Mouse (Mus musculus) heart, postnatal 14 days (tissue): ENCODE measurements at regions not wholly inside any gene's neighbourhood (a gene's known extent, or its start where the extent isn't known, plus 50 kb on each side); places are given as distances from the start of the nearest gene placed in this dataset.
"Not testable (repeated sequence)": the region's sequence is repeated elsewhere in the genome, so short reads cannot be mapped to it uniquely, and the experiment has no call there.

ENCODE experiments used
- DNase-seq, 2 experiments: peaks; one replicate each; pipeline ENCODE4 v3.0.0; 2021 to 2022
- intact Hi-C: fragments of 180-260 bp; cut with DNase I; formaldehyde crosslinking; loops from one replicate; pipeline ENCODE4 v1.15.1; 2025

DNA sequence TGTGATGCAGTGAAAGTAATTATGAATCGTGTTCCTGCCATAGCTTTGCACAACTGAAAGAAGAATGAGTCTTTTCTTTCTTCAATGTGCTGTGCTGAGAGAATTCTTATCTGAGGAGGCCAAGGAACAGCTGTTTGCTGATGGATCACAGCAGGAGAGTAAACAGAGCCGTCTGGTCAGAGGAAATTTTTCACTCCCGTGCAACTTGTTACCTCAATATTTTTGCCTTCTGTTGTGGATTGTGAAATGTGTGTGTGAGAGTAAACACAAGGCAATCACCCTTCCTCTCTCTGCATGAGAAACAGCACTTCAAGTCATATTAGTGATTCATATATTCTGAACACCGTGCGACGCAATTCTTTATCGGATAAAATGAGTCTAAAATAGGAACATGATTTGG lies 171.9 kb downstream of the Epm2a start:
- intact Hi-C loops, result no loop called here
- DNase-seq, result peak; percentile 7 to 16

DNA sequence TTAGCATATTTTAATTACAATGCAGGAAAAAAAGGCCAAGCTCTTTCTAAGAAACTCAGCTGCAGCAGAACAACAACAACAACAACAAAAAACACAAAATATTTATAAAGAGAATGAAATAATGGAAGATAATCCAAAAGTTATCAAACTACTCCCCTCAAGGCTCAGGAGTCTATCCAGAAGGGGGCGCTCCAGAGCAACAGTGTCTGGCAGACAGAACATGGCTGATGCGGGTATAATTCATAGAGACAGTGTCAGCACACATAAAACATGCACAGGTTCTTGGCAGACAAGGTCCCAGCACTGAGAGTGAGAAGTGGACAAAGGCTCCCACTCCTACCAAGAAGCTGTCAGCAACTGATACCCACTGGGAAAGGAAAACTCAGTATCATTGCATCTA lies 173.9 kb downstream of the Epm2a start:
- intact Hi-C loops, result no loop called here
- DNase-seq, result no peak

- intact Hi-C loops, result no loop called here
- no peak for DNase-seq
These were observed 188.1 kb downstream of the Epm2a start for GRCm38 (mm10) chr10:11531343-11531742.

DNA sequence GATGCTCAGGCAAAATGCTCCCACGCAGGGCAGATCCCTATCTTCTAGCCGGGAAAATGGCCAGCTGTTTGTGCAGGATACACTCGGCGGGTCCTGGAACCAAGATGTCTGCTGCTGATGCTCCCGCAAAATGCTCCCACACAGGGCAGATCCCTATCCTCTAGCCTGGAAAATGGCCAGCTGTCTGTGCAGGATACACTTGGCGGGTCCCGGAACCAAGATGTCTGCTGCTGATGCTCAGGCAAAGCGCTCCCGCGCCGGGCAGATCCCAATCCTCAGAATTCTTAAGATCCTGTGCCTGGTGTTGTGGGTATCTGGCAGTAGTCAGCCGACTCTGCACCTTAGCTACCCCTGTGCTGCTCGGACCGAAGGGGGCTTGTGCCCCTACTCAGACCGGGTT lies 212.2 kb downstream of the Epm2a start:
- DNase-seq, intact Hi-C loops: not testable (repeated sequence)

DNA sequence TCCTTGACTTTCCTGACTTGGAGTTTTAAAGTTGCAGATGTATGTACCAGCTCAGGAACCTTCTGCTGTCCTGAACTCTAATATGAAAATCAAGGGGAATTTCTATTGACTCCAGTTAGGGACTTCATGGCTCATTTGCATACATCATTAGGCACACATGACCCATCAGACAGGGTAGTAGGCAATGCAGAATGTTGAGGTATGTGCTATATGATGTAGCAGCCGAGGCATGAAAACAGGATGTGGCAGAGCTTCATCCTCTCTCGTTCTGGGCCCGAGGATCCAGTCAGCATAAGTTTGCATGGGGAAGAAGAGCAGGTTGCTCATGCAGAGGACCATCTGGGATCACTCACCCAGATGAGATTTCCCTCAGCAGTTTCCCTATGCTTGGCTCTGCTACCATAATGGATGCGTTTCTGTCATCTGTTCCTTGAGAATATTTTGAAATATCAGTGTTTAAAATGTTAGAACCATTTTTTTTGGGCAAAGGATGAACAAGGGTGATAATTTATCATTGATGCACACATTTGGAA lies 227.4 kb downstream of the Epm2a start:
- intact Hi-C loops, result no loop called here
- no peak for DNase-seq

DNA sequence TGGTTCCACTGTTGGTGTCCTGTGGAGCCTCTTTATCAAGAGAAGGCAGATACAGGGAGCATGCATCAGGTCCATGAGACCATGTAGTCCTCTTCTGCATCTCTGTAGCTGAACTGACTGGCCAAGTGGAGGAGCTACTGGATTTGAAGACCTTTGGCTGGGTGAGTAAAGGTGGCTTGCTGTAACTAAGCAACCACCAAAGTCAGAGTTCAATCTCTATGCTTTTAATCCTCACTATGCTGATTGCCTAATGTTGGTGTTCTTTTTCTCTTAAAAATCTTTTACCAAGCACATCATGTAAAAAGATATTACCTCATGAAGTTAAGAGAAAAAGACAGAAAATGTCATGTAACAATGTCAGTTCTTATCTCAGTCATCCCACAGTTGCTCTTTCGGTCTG lies 265.2 kb downstream of the Epm2a start:
- no peak for DNase-seq
- intact Hi-C loops, result no loop called here

DNA sequence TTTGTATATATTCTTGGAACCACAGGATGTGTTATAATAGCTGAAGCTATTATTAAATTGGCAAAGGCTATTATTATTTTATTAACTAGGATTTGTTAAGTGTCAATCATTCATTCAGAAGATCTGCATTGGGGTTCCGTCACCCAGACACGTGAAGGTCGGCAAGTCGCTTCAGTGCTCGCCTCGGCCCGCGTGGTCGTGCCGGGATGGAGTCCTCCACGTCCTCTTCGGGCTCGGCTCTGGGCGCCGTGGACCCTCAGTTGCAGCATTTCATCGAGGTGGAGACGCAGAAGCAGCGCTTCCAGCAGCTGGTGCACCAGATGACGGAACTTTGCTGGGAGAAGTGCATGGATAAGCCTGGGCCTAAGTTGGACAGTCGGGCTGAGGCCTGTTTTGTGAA lies 265.9 kb downstream of the Epm2a start:
- intact Hi-C loops, DNase-seq: not testable (repeated sequence)

DNA sequence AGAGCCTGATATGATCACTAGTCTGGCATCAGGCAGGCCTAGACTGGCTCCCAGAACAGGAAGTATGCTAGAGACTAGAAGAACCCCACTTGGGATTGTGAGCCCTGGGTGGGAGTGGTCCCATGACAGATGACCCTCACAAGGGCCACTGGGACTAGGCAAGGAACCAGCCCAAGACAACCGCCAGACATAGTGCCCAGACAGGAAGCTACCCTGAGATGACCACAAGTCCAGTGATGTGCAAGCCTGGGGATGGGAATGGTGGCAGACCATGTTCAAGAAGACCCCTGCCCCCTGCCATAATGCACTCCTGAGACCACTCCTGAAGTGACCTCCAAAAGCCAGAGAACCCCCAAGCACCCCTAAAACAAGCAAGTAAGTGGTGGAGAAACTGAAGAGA lies 304.9 kb downstream of the Epm2a start:
- intact Hi-C loops, result no loop called here
- no peak for DNase-seq

DNA sequence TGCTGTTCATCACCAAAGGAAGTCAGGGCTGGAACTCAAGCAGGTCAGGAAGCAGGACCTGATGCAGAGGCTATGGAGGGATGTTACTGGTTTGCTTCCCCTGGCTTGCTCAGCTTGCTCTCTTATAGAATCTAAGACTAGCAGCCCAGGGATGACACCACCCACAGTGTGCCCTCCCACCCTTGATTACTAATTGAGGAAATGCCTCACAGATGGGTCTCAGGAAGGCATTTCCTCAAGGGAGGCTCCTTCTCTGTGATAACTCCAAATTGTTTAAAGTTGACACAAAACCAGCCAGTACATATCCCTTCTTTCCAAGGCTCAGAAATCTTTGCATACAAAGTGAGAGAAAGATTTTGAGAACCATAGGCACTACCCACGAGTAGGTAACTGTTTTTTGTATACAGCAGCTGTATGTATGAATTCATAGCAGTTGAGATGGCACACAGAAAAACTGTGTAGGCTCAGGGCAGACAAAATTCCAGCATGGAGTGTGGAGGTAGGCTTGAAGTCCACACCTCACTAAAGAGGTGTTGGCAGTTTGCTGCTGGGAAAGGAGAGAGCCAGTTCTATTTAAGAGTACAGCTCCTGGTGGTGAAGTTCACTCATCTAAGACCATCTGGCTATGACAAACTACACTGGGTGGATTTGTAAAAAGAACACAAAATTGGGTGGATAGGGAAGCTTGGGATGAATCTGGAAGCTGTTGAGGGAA lies 317.0 kb downstream of the Epm2a start:
- intact Hi-C loops, result no loop called here
- DNase-seq, result no peak

DNA sequence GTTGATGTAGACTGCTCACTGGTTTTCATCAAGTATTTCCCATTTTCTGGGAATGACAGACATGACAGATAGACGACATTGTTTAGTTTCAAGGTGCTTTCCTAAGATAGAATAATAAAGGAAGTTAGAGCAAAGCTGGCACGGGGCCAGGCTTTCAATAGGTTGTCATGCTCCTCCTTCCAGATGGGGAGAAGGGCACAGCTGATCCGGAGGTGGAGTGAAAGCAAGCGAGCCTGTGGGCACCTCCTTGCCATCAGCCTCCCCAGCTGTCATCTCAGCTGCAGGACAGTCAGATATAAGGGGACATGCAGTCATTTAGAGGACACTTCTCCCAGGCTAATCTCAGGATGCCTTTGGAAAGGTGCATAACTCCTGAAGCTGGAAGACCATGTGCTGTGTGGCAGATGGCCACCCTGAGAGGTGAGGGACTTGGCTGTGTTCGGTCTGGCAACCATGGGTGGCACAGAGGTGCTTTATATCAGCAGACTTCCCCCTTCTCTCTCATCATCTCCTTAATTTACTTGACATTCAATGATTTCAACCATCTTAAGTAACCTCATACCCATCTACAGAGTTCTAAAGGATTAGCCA lies 318.6 kb downstream of the Epm2a start:
- intact Hi-C loops, result no loop called here
- no peak for DNase-seq

- intact Hi-C loops, result no loop called here
These were observed 366.5 kb downstream of the Epm2a start for GRCm38 (mm10) chr10:11709742-11710141.

DNA sequence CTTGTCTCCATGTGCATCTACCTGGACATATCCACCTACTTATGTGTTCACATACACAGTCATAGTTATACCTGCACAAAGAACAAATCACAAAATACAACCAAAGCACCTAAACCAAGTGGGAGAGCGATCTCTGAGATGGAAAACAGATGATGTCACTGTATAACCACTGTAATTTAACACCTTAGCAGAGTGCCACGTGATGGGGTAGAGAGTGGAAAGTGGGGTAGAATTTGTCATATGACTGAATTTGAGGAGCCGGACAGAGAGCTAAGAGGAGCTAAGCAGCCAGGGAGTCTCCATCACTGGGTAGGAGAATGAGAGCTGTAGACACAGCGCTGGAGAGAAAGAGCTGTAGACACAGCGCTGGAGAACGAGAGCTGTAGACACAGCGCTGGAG lies 381.6 kb downstream of the Epm2a start:
- no peak for DNase-seq
- intact Hi-C loops, result no loop called here

More at GRCm38 (mm10) chr10:11709742-11710141, 366.5 kb downstream of the Epm2a start:
- no peak for DNase-seq

GRCm38 (mm10) chr10:11729536-11729935 lies 386.3 kb downstream of the Epm2a start:
- intact Hi-C loops, result no loop called here

GRCm38 (mm10) chr10:11739574-11740368 lies 396.6 kb downstream of the Epm2a start:
- intact Hi-C loops, result no loop called here
- no peak for DNase-seq

More at GRCm38 (mm10) chr10:11729536-11729935, 386.3 kb downstream of the Epm2a start:
- no peak for DNase-seq

- intact Hi-C loops, result no loop called here
- DNase-seq, result no peak
These were observed 402.4 kb downstream of the Epm2a start for GRCm38 (mm10) chr10:11745587-11745986.

- no peak for DNase-seq
- intact Hi-C loops, result no loop called here
These were observed 403.8 kb downstream of the Epm2a start for GRCm38 (mm10) chr10:11746959-11747358.

DNA sequence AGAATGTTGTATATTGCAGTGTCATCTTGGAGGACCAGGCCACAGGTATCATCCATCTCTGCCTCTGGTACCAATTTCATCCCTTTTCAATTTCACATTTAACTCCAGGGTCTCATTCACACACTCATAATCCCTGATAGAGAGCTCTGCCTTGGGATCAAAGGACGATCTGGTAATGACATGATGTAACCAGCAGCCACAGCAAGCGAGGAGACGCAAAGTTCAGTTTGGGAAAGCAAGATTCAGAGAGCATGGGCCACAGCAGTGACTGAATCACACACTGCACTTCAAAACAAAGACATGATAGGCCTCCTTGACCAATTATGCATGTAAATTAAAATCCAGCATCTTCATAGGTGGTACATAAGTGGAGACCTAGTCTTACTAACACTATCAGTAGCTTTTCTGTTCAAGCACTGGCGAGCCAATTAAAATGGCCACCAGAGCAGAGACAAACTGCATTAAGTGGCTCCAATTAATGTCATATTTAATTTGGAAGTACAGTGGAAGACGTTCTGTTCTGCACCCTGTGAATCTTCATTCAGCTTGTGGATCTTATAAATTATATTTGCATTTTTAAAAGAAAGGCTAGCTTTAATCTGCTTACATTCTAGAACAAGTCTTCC lies 412.0 kb downstream of the Epm2a start:
- DNase-seq, result no peak
- intact Hi-C loops, result no loop called here

DNA sequence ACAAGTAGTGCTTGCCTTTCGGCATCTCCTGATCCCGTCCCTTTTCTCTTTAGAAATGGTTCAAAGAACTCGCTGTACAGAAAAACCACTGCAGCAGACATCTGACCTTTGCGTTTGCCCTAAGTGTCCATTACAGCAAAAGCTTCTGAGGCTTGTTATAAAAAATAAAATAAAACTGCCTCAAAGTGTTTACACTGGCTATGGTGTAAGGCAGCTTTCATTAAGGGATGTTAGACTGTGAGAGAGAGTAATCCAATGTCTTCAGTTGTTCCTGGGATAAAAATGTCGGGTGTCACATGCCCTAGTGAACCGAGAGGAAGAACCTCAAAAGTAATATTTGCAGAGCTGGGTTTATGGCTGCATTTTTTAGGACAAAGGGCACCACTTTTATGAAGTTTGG lies 434.7 kb downstream of the Epm2a start:
- no peak for DNase-seq
- intact Hi-C loops, result no loop called here

GRCm38 (mm10) chr10:11780302-11780701 lies 437.1 kb downstream of the Epm2a start:
- intact Hi-C loops, result no loop called here
- no peak for DNase-seq

- intact Hi-C loops, result no loop called here
- no peak for DNase-seq
These were observed 444.0 kb downstream of the Epm2a start for GRCm38 (mm10) chr10:11787240-11787639.

DNA sequence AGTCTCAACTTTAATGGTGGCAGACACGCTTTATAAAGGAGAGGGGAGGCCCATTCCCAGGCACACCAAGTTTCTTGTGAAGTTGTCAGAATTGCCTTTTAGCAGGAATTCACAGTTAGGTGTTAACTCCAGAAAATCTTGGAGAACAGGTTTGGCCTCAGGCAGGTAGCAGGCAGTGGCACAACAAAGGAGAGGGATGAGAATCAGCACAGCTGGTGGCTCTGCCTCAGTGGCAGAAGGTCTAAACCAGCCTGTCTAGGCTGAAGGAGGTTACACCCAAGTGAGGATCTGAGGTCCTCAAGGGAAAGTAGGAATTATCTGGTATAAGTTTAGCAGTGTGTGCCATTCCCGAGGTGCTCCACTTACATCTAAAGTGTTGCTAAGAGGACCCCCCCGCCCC lies 456.3 kb downstream of the Epm2a start:
- intact Hi-C loops, result no loop called here
- no peak for DNase-seq
